Mouse (Mus musculus) heart, postnatal 0 days (tissue): ENCODE data around the gene Spindoc.

Experiments used
- CTCF ChIP-seq: IDR thresholded peaks from 2 replicates; pipeline ENCODE4 v1.5.1; 2016; ENCODE audit warnings: antibody characterized with exemption, control low read depth, low read depth
- EP300 ChIP-seq: IDR thresholded peaks from 2 replicates; pipeline ENCODE4 v1.6.1; 2016; ENCODE audit warnings: antibody characterized with exemption, low read depth

DNA sequence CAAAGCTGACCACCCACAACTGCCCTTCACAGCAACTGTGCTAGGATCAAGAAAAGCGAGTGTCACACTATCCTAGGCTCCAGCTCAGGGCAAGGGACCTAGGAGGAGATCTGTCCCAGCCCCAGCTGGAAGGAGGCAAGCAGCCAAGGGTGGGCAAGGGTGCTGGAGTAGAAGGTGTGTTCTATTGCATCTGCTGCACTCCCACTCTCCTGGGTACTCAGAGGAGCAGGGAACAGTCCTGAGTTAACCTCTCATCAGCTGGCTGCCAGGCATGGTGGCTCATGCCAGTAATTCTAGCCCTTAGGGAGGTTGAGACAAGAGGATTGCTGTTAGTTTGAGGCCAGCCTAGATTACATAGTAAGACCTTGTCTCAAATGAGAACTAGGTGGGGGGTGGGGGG lies 32.8 kb downstream of the Spindoc start:
- TF ChIP-seq CTCF = no peak
- no peak for TF ChIP-seq EP300
